Mouse (Mus musculus) MEL (cell line): Measurements from ENCODE around the gene Mettl16. TPM values are rescaled to one million over a fixed set of nuclear protein-coding genes. Genes with fewer than 3 reads are reported as not detected.
A peak's percentile ranks its signal among the peaks of the same experiment; 100 is the strongest.

ENCODE experiments used
- DNase-seq: peaks from one replicate; pipeline ENCODE4 v3.0.0; 2011; ENCODE audit warnings: low read depth, low spot score
- H3K27ac ChIP-seq: 2 replicates; pipeline ENCODE4 v1.5.1; 2012; ENCODE audit warnings: low read depth, mild to moderate bottlenecking, control low read depth, low read length, moderate library complexity; ENCODE audit not compliant: control insufficient read depth
- H3K27me3 ChIP-seq, 2 experiments: fragments of 150-350 bp in 1 of 2; sonication (generic) in 1 of 2; 2 replicates each; pipeline ENCODE4 v1.6.1; 2012; ENCODE audit warnings: low read length in 2 of 2, mild to moderate bottlenecking in 2 of 2, improper control_type of control experiment in 1 of 2, moderate library complexity in 1 of 2; ENCODE audit not compliant: insufficient read depth in 2 of 2, control insufficient read depth in 1 of 2
- H3K36me3 ChIP-seq, 2 experiments: 2 replicates each; pipeline ENCODE4 v1.6.1; 2012 to 2014; ENCODE audit warnings: low read length in 2 of 2, improper control_type of control experiment in 1 of 2, inconsistent platforms in 1 of 2, mild to moderate bottlenecking in 1 of 2; ENCODE audit not compliant: insufficient read depth in 2 of 2, control insufficient read depth in 1 of 2
- H3K4me1 ChIP-seq, 2 experiments: fragments of 150-350 bp in 1 of 2; sonication (generic) in 1 of 2; 2 replicates each; pipeline ENCODE4 v1.6.1; 2012; ENCODE audit warnings: low read length in 2 of 2, improper control_type of control experiment in 1 of 2, mild to moderate bottlenecking in 1 of 2; ENCODE audit not compliant: insufficient read depth in 2 of 2, control insufficient read depth in 1 of 2
- H3K4me3 ChIP-seq, 2 experiments: fragments of 150-350 bp in 1 of 2; sonication (generic) in 1 of 2; 2 replicates each; pipeline ENCODE4 v1.5.1; 2012; ENCODE audit warnings: low read depth in 2 of 2, low read length in 2 of 2, mild to moderate bottlenecking in 2 of 2, moderate library complexity in 2 of 2, control low read depth in 1 of 2, improper control_type of control experiment in 1 of 2; ENCODE audit not compliant: control insufficient read depth in 1 of 2, insufficient read depth in 1 of 2
- H3K79me2 ChIP-seq: 2 replicates; pipeline ENCODE4 v1.6.1; 2012; ENCODE audit warnings: mild to moderate bottlenecking, low read length, moderate library complexity; ENCODE audit not compliant: control insufficient read depth, poor library complexity, insufficient read depth
- H3K9ac ChIP-seq: 2 replicates; pipeline ENCODE4 v1.6.1; 2012; ENCODE audit warnings: low read depth, mild to moderate bottlenecking, control low read depth, low read length, moderate library complexity; ENCODE audit not compliant: control insufficient read depth, poor library complexity, severe bottlenecking
- H3K9me3 ChIP-seq: fragments of 150-350 bp; sonication (generic); replicated peaks from 2 replicates; pipeline ENCODE4 v1.6.1; 2012; ENCODE audit warnings: mild to moderate bottlenecking, low read length, improper control_type of control experiment, moderate library complexity; ENCODE audit not compliant: insufficient read depth
- BHLHE40 ChIP-seq: IDR thresholded peaks from 2 replicates; pipeline ENCODE4 v1.6.1; 2012; ENCODE audit warnings: low read depth, mild to moderate bottlenecking, inconsistent platforms, low read length, improper control_type of control experiment, borderline replicate concordance
- CHD1 ChIP-seq: IDR thresholded peaks from 2 replicates; pipeline ENCODE4 v1.6.1; 2012; ENCODE audit warnings: low read depth, mild to moderate bottlenecking, inconsistent platforms, low read length, improper control_type of control experiment
- CHD2 ChIP-seq: IDR thresholded peaks from 2 replicates; pipeline ENCODE4 v1.6.1; 2011; ENCODE audit warnings: low read length, improper control_type of control experiment
- CTCF ChIP-seq, 3 experiments: IDR thresholded peaks in 2 of 3; conservative IDR thresholded peaks in 1 of 3; 2 replicates each; pipeline ENCODE4 v1.5.1; 2011 to 2012; ENCODE audit warnings: low read length in 3 of 3, low read depth in 2 of 3, mild to moderate bottlenecking in 2 of 3, improper control_type of control experiment in 1 of 3, inconsistent platforms in 1 of 3, mixed read lengths in 1 of 3, moderate library complexity in 1 of 3; ENCODE audit not compliant: control insufficient read depth in 1 of 3, insufficient read depth in 1 of 3, poor library complexity in 1 of 3, severe bottlenecking in 1 of 3
- E2F4 ChIP-seq: IDR thresholded peaks from 2 replicates; pipeline ENCODE4 v1.6.1; 2011; ENCODE audit warnings: low read depth, low read length, improper control_type of control experiment, borderline replicate concordance
- ELF1 ChIP-seq: IDR thresholded peaks from 2 replicates; pipeline ENCODE4 v1.6.1; 2014; ENCODE audit warnings: low read depth, mild to moderate bottlenecking, inconsistent platforms, low read length, improper control_type of control experiment, moderate library complexity
- EP300 ChIP-seq, 2 experiments: IDR thresholded peaks; 2 replicates each; pipeline ENCODE4 v1.6.1; 2011; ENCODE audit warnings: improper control_type of control experiment in 2 of 2, low read length in 2 of 2, low read depth in 1 of 2, mild to moderate bottlenecking in 1 of 2
- ETS1 ChIP-seq: IDR thresholded peaks from 2 replicates; pipeline ENCODE4 v1.6.1; 2012; ENCODE audit warnings: low read depth, mild to moderate bottlenecking, inconsistent platforms, low read length, improper control_type of control experiment, moderate library complexity
- GABPA ChIP-seq: IDR thresholded peaks from 2 replicates; pipeline ENCODE4 v1.6.1; 2012; ENCODE audit warnings: low read depth, mild to moderate bottlenecking, inconsistent platforms, low read length, improper control_type of control experiment, moderate library complexity
- GATA1 ChIP-seq: IDR thresholded peaks from 2 replicates; pipeline ENCODE4 v1.6.1; 2011; ENCODE audit warnings: low read depth, low read length, improper control_type of control experiment
- HCFC1 ChIP-seq: IDR thresholded peaks from 2 replicates; pipeline ENCODE4 v1.6.1; 2012; ENCODE audit warnings: low read depth, mild to moderate bottlenecking, inconsistent platforms, low read length, improper control_type of control experiment, moderate library complexity
- JUND ChIP-seq: IDR thresholded peaks from 2 replicates; pipeline ENCODE4 v1.6.1; 2011; ENCODE audit warnings: low read depth, mild to moderate bottlenecking, improper control_type of control experiment, low read length
- KAT2A ChIP-seq: conservative IDR thresholded peaks from 2 replicates; pipeline ENCODE4 v1.6.1; 2012; ENCODE audit warnings: low read depth, low read length, improper control_type of control experiment, inconsistent platforms
- MAFK ChIP-seq: IDR thresholded peaks from 2 replicates; pipeline ENCODE4 v1.6.1; 2011; ENCODE audit warnings: low read depth, mild to moderate bottlenecking, low read length, improper control_type of control experiment, borderline replicate concordance
- MAX ChIP-seq: IDR thresholded peaks from 2 replicates; pipeline ENCODE4 v1.6.1; 2011; ENCODE audit warnings: low read length, improper control_type of control experiment
- MAZ ChIP-seq: IDR thresholded peaks from 2 replicates; pipeline ENCODE4 v1.6.1; 2012; ENCODE audit warnings: low read depth, mild to moderate bottlenecking, inconsistent platforms, low read length, improper control_type of control experiment
- MEF2A ChIP-seq: IDR thresholded peaks from 2 replicates; pipeline ENCODE4 v1.6.1; 2014; ENCODE audit warnings: low read depth, mild to moderate bottlenecking, inconsistent platforms, low read length, improper control_type of control experiment; ENCODE audit not compliant: poor library complexity, insufficient replicate concordance, severe bottlenecking; ENCODE audit errors: extremely low read depth
- MXI1 ChIP-seq: IDR thresholded peaks from 2 replicates; pipeline ENCODE4 v1.6.1; 2011; ENCODE audit warnings: mild to moderate bottlenecking, low read depth, low read length, improper control_type of control experiment
- MYB ChIP-seq: IDR thresholded peaks from 2 replicates; pipeline ENCODE4 v1.6.1; 2011; ENCODE audit warnings: mild to moderate bottlenecking, low read depth, low read length, improper control_type of control experiment
- MYC ChIP-seq: IDR thresholded peaks from 2 replicates; pipeline ENCODE4 v1.6.1; 2011; ENCODE audit warnings: low read depth, mild to moderate bottlenecking, low read length, improper control_type of control experiment, moderate library complexity
- NELFE ChIP-seq: IDR thresholded peaks from 2 replicates; pipeline ENCODE4 v1.6.1; 2011; ENCODE audit warnings: low read depth, low read length, improper control_type of control experiment
- NRF1 ChIP-seq: IDR thresholded peaks from 2 replicates; pipeline ENCODE4 v1.6.1; 2014; ENCODE audit warnings: low read depth, mild to moderate bottlenecking, inconsistent platforms, low read length, improper control_type of control experiment, moderate library complexity; ENCODE audit not compliant: poor library complexity, insufficient read depth, severe bottlenecking
- POLR2A ChIP-seq, 2 experiments: IDR thresholded peaks; 2 replicates each; pipeline ENCODE4 v1.6.1; 2011 to 2012; ENCODE audit warnings: low read length in 2 of 2, mild to moderate bottlenecking in 2 of 2, control low read depth in 1 of 2, improper control_type of control experiment in 1 of 2, low read depth in 1 of 2, moderate library complexity in 1 of 2; ENCODE audit not compliant: control insufficient read depth in 1 of 2, insufficient read depth in 1 of 2, poor library complexity in 1 of 2
- POLR2AphosphoS2 ChIP-seq: IDR thresholded peaks from 2 replicates; pipeline ENCODE4 v1.6.1; 2011; ENCODE audit warnings: low read length, improper control_type of control experiment
- POLR2AphosphoS5 ChIP-seq: IDR thresholded peaks from 2 replicates; pipeline ENCODE4 v1.6.1; 2012; ENCODE audit warnings: low read depth, borderline replicate concordance, mild to moderate bottlenecking, inconsistent platforms, low read length, moderate library complexity, mixed read lengths
- RAD21 ChIP-seq: IDR thresholded peaks from 2 replicates; pipeline ENCODE4 v1.6.1; 2011; ENCODE audit warnings: mild to moderate bottlenecking, low read depth, low read length, improper control_type of control experiment
- RCOR1 ChIP-seq: IDR thresholded peaks from 2 replicates; pipeline ENCODE4 v1.6.1; 2012; ENCODE audit warnings: low read depth, mild to moderate bottlenecking, inconsistent platforms, low read length, improper control_type of control experiment
- SIN3A ChIP-seq: IDR thresholded peaks from 2 replicates; pipeline ENCODE4 v1.6.1; 2012; ENCODE audit warnings: low read length, improper control_type of control experiment, inconsistent platforms
- SMC3 ChIP-seq: IDR thresholded peaks from 2 replicates; pipeline ENCODE4 v1.6.1; 2011; ENCODE audit warnings: low read depth, low read length, improper control_type of control experiment
- TAL1 ChIP-seq: IDR thresholded peaks from 2 replicates; pipeline ENCODE4 v1.6.1; 2012; ENCODE audit warnings: mild to moderate bottlenecking, inconsistent platforms, low read length, moderate library complexity, mixed read lengths
- TCF12 ChIP-seq: IDR thresholded peaks from 2 replicates; pipeline ENCODE4 v1.6.1; 2014; ENCODE audit warnings: low read depth, mild to moderate bottlenecking, inconsistent platforms, low read length, improper control_type of control experiment, moderate library complexity
- UBTF ChIP-seq: IDR thresholded peaks from 2 replicates; pipeline ENCODE4 v1.6.1; 2012; ENCODE audit warnings: low read depth, mild to moderate bottlenecking, inconsistent platforms, low read length, improper control_type of control experiment, moderate library complexity, borderline replicate concordance; ENCODE audit not compliant: insufficient read depth
- USF1 ChIP-seq: IDR thresholded peaks from 2 replicates; pipeline ENCODE4 v1.6.1; 2014; ENCODE audit warnings: low read depth, mild to moderate bottlenecking, inconsistent platforms, low read length, improper control_type of control experiment, moderate library complexity
- USF2 ChIP-seq, 2 experiments: IDR thresholded peaks; 2 replicates each; pipeline ENCODE4 v1.6.1; 2011 to 2012; ENCODE audit warnings: improper control_type of control experiment in 2 of 2, low read length in 2 of 2, borderline replicate concordance in 1 of 2, inconsistent platforms in 1 of 2, low read depth in 1 of 2, mild to moderate bottlenecking in 1 of 2; ENCODE audit not compliant: insufficient read depth in 1 of 2
- ZC3H11A ChIP-seq: IDR thresholded peaks from 2 replicates; pipeline ENCODE4 v1.6.1; 2012; ENCODE audit warnings: low read depth, mild to moderate bottlenecking, inconsistent platforms, low read length, improper control_type of control experiment
- ZKSCAN1 ChIP-seq: IDR thresholded peaks from 2 replicates; pipeline ENCODE4 v1.6.1; 2012; ENCODE audit warnings: low read depth, mild to moderate bottlenecking, inconsistent platforms, low read length, improper control_type of control experiment, moderate library complexity
- ZMIZ1 ChIP-seq: IDR thresholded peaks from 2 replicates; pipeline ENCODE4 v1.6.1; 2012; ENCODE audit warnings: low read depth, mild to moderate bottlenecking, inconsistent platforms, low read length, improper control_type of control experiment, moderate library complexity
- ZNF384 ChIP-seq: IDR thresholded peaks from 2 replicates; pipeline ENCODE4 v1.6.1; 2012; ENCODE audit warnings: low read depth, mild to moderate bottlenecking, inconsistent platforms, low read length, improper control_type of control experiment
- polyA plus RNA-seq, 2 experiments: library from polyadenylated mRNA; stranded (reverse) in 1 of 2; unstranded in 1 of 2; fragments of >175 nt in 1 of 2; fragments of >200 nt in 1 of 2; gene quantifications; 2 replicates each; pipeline versions ENCODE4 v1.2.1 to v1.2.4; 2012; ENCODE audit warnings: low replicate concordance in 2 of 2, low read depth in 1 of 2; ENCODE audit not compliant: insufficient read length in 2 of 2, insufficient read depth in 1 of 2, missing spikeins in 1 of 2
- total RNA-seq: library from RNA; depleted of rRNA; stranded (reverse); fragments of 300-350 nt; gene quantifications from 2 replicates; pipeline ENCODE4 v1.2.3, GENCODE M21; 2012

The Mettl16 gene
- total and polyA plus RNA-seq, 3 experiments: 76.3 to 116 TPM; not detected in 1

DNA sequence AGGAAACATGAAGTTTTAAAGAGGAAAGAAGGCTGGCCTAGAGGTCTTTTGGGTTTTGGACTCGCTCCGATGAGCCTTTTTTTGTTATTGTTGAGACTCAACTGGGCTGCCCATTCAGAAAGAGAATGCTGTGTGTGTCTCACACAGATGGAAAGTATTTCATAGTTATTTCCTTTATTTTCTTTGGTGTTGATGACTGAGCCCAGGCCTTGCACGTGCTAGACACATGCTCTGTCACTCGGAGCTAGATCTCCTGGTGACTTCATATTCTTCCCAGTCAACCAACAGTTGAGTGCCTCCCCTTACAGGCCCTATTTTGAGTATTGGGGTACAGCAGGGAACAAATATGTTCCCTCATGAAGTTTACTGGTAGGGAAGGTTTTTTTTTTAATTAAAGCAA is 1.0 kb downstream of the Mettl16 start:
- H3K27ac ChIP-seq: peak overlapping the region; percentile 83
- H3K9me3 ChIP-seq: no peaks in the 10 kb centered on the region
- H3K4me1 ChIP-seq: peaks cover 10 to 26% of the 10 kb centered on the region in 2 experiments; a peak in 3 of 4 replicates
- peak overlapping the region; percentile 84 for H3K9ac ChIP-seq
- peaks cover 13 to 34% of the 10 kb centered on the region in 2 experiments for H3K36me3 ChIP-seq
- H3K79me2 ChIP-seq: peaks cover 51% of the 10 kb centered on the region
- H3K4me3 ChIP-seq: peak overlapping the region; percentile 68 to 78
- no peaks in the 10 kb centered on the region for H3K27me3 ChIP-seq
- peak; percentile 57 for DNase-seq
- TF ChIP-seq MEF2A: no peak
- TF ChIP-seq HCFC1: no peak; the same call in none of the 2 replicates
- TF ChIP-seq ZMIZ1: no peak
- no peak for TF ChIP-seq RAD21
- no peak for TF ChIP-seq TCF12
- peak; percentile 91 for TF ChIP-seq MAX
- TF ChIP-seq MAFK: no peak
- TF ChIP-seq CTCF (IDR thresholded peaks at IDR 0.05 in 2 of 3, conservative IDR thresholded peaks at IDR 0.05 in 1 of 3; ENCODE audit: control insufficient read depth in 1 of 3, insufficient read depth in 1 of 3, low read depth in 2 of 3, low read length in 3 of 3, poor library complexity in 1 of 3, severe bottlenecking in 1 of 3): no peak
- TF ChIP-seq UBTF: no peak
- no peak for TF ChIP-seq NRF1
- no peak; the same call in 1 of the 2 replicates for TF ChIP-seq MXI1
- TF ChIP-seq POLR2A (IDR thresholded peaks at IDR 0.05; ENCODE audit: control insufficient read depth in 1 of 2, insufficient read depth in 1 of 2, low read depth in 1 of 2, low read length in 2 of 2, poor library complexity in 1 of 2): no peak
- no peak for TF ChIP-seq CHD2
- no peak for TF ChIP-seq ZC3H11A
- TF ChIP-seq EP300 (IDR thresholded peaks at IDR 0.05; ENCODE audit: low read depth in 1 of 2, low read length in 2 of 2): no peak
- no peak for TF ChIP-seq MYB
- no peak for TF ChIP-seq GATA1
- no peak for TF ChIP-seq SIN3A
- 0 out of 2 replicates have a peak, but pooled peaks have one; percentile 2 for TF ChIP-seq E2F4
- TF ChIP-seq ZNF384: no peak
- TF ChIP-seq JUND: no peak
- no peak for TF ChIP-seq GABPA
- TF ChIP-seq ELF1: no peak
- TF ChIP-seq NELFE: 0 out of 2 replicates have a peak, but pooled peaks have one; percentile 4
- TF ChIP-seq ZKSCAN1: no peak
- TF ChIP-seq SMC3: no peak
- TF ChIP-seq ETS1: no peak
- TF ChIP-seq USF1: no peak
- TF ChIP-seq RCOR1: no peak
- TF ChIP-seq BHLHE40: peak; percentile 76
- TF ChIP-seq MYC: peak; percentile 98
- TF ChIP-seq CHD1: peak; percentile 34; the same call in 1 of the 2 replicates
- TF ChIP-seq POLR2AphosphoS5: no peak
- 0 out of 2 replicates have a peak, but pooled peaks have one; percentile 13 for TF ChIP-seq KAT2A
- no peak for TF ChIP-seq POLR2AphosphoS2
- no peak for TF ChIP-seq TAL1
- TF ChIP-seq MAZ: no peak
- TF ChIP-seq USF2 (IDR thresholded peaks at IDR 0.05; ENCODE audit: borderline replicate concordance in 1 of 2, insufficient read depth in 1 of 2, low read depth in 1 of 2, low read length in 2 of 2): no peak
